Mouse (Mus musculus) myocyte (in vitro differentiated cells): ENCODE results near the gene Mael. TPM values are rescaled to one million over a fixed set of nuclear protein-coding genes. Genes with fewer than 3 reads are reported as not detected.

Experiments
- H3K27me3 ChIP-seq: one replicate; pipeline ENCODE4 v1.6.1; 2011; ENCODE audit not compliant: control insufficient read depth, insufficient read depth, insufficient read length
- H3K36me3 ChIP-seq: one replicate; pipeline ENCODE4 v1.6.1; 2011; ENCODE audit not compliant: control insufficient read depth, insufficient read depth
- H3K4me2 ChIP-seq: one replicate; pipeline ENCODE4 v1.6.1; 2011; ENCODE audit warnings: low read depth, control low read depth
- H3K4me3 ChIP-seq: one replicate; pipeline ENCODE4 v1.5.1; 2011; ENCODE audit warnings: mild to moderate bottlenecking, control low read depth, moderate library complexity
- H3K79me2 ChIP-seq: one replicate; pipeline ENCODE4 v1.6.1; 2011; ENCODE audit not compliant: control insufficient read depth, insufficient read depth
- H3ac ChIP-seq: one replicate; pipeline ENCODE4 v1.6.1; 2011; ENCODE audit not compliant: control insufficient read depth, insufficient read length
- CEBPB ChIP-seq: IDR thresholded peaks from 2 replicates; pipeline ENCODE4 v1.6.1; 2011; ENCODE audit warnings: mild to moderate bottlenecking, moderate library complexity; ENCODE audit not compliant: poor library complexity, insufficient read depth, severe bottlenecking
- E2F4 ChIP-seq: IDR thresholded peaks from one replicate; pipeline ENCODE4 v1.6.1; 2011; ENCODE audit warnings: mild to moderate bottlenecking, control low read depth, moderate library complexity; ENCODE audit not compliant: insufficient read depth
- MAX ChIP-seq: IDR thresholded peaks from one replicate; pipeline ENCODE4 v1.6.1; 2011; ENCODE audit warnings: low read depth, mild to moderate bottlenecking, control low read depth
- MYOD1 ChIP-seq, 3 experiments: IDR thresholded peaks; one replicate each; pipeline ENCODE4 v1.6.1; 2011; ENCODE audit warnings: control low read depth in 2 of 3, low read depth in 2 of 3, mild to moderate bottlenecking in 2 of 3, moderate library complexity in 1 of 3; ENCODE audit not compliant: insufficient read length in 2 of 3, control insufficient read depth in 1 of 3
- MYOG ChIP-seq, 3 experiments: IDR thresholded peaks; one replicate each; pipeline ENCODE4 v1.6.1; 2011; ENCODE audit warnings: control low read depth in 2 of 3, low read depth in 2 of 3, mild to moderate bottlenecking in 2 of 3; ENCODE audit not compliant: insufficient read length in 2 of 3, control insufficient read depth in 1 of 3, insufficient read depth in 1 of 3
- POLR2A ChIP-seq: IDR thresholded peaks from one replicate; pipeline ENCODE4 v1.6.1; 2011; ENCODE audit warnings: low read depth, mild to moderate bottlenecking, control low read depth, moderate library complexity; ENCODE audit not compliant: insufficient read length
- POLR2AphosphoS2 ChIP-seq: IDR thresholded peaks from one replicate; pipeline ENCODE4 v1.6.1; 2011; ENCODE audit warnings: low read depth, control low read depth; ENCODE audit not compliant: insufficient read length
- REST ChIP-seq: IDR thresholded peaks from one replicate; pipeline ENCODE4 v1.6.1; 2011; ENCODE audit warnings: mild to moderate bottlenecking, control low read depth, moderate library complexity; ENCODE audit not compliant: insufficient read depth, insufficient read length
- SRF ChIP-seq: IDR thresholded peaks from one replicate; pipeline ENCODE4 v1.6.1; 2011; ENCODE audit warnings: low read depth; ENCODE audit not compliant: control insufficient read depth, insufficient read length
- TCF12 ChIP-seq: IDR thresholded peaks from one replicate; pipeline ENCODE4 v1.6.1; 2011; ENCODE audit warnings: mild to moderate bottlenecking, control low read depth; ENCODE audit not compliant: poor library complexity, insufficient read depth, severe bottlenecking
- TCF3 ChIP-seq: IDR thresholded peaks from one replicate; pipeline ENCODE4 v1.6.1; 2011; ENCODE audit warnings: low read depth, control low read depth; ENCODE audit not compliant: insufficient read length
- USF1 ChIP-seq: IDR thresholded peaks from one replicate; pipeline ENCODE4 v1.6.1; 2011; ENCODE audit warnings: low read depth, mild to moderate bottlenecking, control low read depth, moderate library complexity
- polyA plus RNA-seq: library from polyadenylated mRNA; unstranded; fragments of >200 nt; fragmentation: generic; extraction: Trizol; gene quantifications from one replicate; pipeline ENCODE4 v1.2.1, GENCODE M21; 2012; ENCODE audit warnings: missing spikeins

Mael gene
- polyA plus RNA-seq, 1 experiment = not detected

GRCm38 (mm10) chr1:166209371-166209770 is 29.2 kb downstream of the Mael start:
- Histone ChIP-seq H3K4me2 (peak overlapping the region; percentile 41), H3K27me3 (no peaks in the 10 kb centered on the region), H3ac (no peak overlapping the region), H3K79me2 (no peaks in the 10 kb centered on the region), H3K4me3 (no peak overlapping the region), H3K36me3 (no peaks in the 10 kb centered on the region)
- no peak for TF ChIP-seq MYOG (IDR thresholded peaks at IDR 0.05; ENCODE audit: control insufficient read depth in 1 of 3, insufficient read depth in 1 of 3, insufficient read length in 2 of 3, low read depth in 2 of 3)
- TF ChIP-seq MYOD1 (IDR thresholded peaks at IDR 0.05; ENCODE audit: control insufficient read depth in 1 of 3, insufficient read length in 2 of 3, low read depth in 2 of 3) = no peak
- TF ChIP-seq SRF = no peak
- no peak for TF ChIP-seq E2F4
- no peak for TF ChIP-seq CEBPB
- no peak for TF ChIP-seq POLR2A
- no peak for TF ChIP-seq MAX
- TF ChIP-seq TCF12 = no peak
- TF ChIP-seq TCF3 = no peak
- TF ChIP-seq USF1 = no peak
- TF ChIP-seq POLR2AphosphoS2 = no peak
- TF ChIP-seq REST = no peak

- no peaks in the 10 kb centered on the region for H3K79me2 ChIP-seq
- H3K4me3 ChIP-seq = no peak overlapping the region
- H3K27me3 ChIP-seq = no peaks in the 10 kb centered on the region
- H3K4me2 ChIP-seq = no peak overlapping the region
- H3ac ChIP-seq = no peak overlapping the region
- no peaks in the 10 kb centered on the region for H3K36me3 ChIP-seq
- TF ChIP-seq CEBPB (no peak), POLR2AphosphoS2 (no peak), E2F4 (no peak), MYOG (IDR thresholded peaks at IDR 0.05; ENCODE audit: control insufficient read depth in 1 of 3, insufficient read depth in 1 of 3, insufficient read length in 2 of 3, low read depth in 2 of 3) (no peak), SRF (no peak), USF1 (no peak), POLR2A (no peak), TCF3 (no peak), MYOD1 (IDR thresholded peaks at IDR 0.05; ENCODE audit: control insufficient read depth in 1 of 3, insufficient read length in 2 of 3, low read depth in 2 of 3) (no peak), TCF12 (no peak), MAX (no peak), REST (no peak)
Measured at GRCm38 (mm10) chr1:166205159-166205558, 33.4 kb downstream of the Mael start.

GRCm38 (mm10) chr1:166204171-166204570 is 34.4 kb downstream of the Mael start:
- TF ChIP-seq TCF3 (no peak), MYOG (IDR thresholded peaks at IDR 0.05; ENCODE audit: control insufficient read depth in 1 of 3, insufficient read depth in 1 of 3, insufficient read length in 2 of 3, low read depth in 2 of 3) (no peak), POLR2AphosphoS2 (no peak), MAX (no peak), SRF (no peak), CEBPB (no peak), USF1 (no peak), REST (no peak), TCF12 (no peak), MYOD1 (IDR thresholded peaks at IDR 0.05; ENCODE audit: control insufficient read depth in 1 of 3, insufficient read length in 2 of 3, low read depth in 2 of 3) (no peak), E2F4 (no peak), POLR2A (no peak)
- H3K79me2 ChIP-seq = no peaks in the 10 kb centered on the region

GRCm38 (mm10) chr1:166189821-166190220 is 48.7 kb downstream of the Mael start:
- TF ChIP-seq CEBPB (no peak), E2F4 (no peak), MYOD1 (IDR thresholded peaks at IDR 0.05; ENCODE audit: control insufficient read depth in 1 of 3, insufficient read length in 2 of 3, low read depth in 2 of 3) (no peak), POLR2AphosphoS2 (no peak), TCF12 (no peak), REST (no peak), MYOG (IDR thresholded peaks at IDR 0.05; ENCODE audit: control insufficient read depth in 1 of 3, insufficient read depth in 1 of 3, insufficient read length in 2 of 3, low read depth in 2 of 3) (no peak), SRF (no peak), POLR2A (no peak), MAX (no peak), USF1 (no peak)
- Histone ChIP-seq H3K36me3 (no peaks in the 10 kb centered on the region), H3K4me2 (no peak overlapping the region), H3K4me3 (no peak overlapping the region), H3K27me3 (no peaks in the 10 kb centered on the region), H3ac (no peak overlapping the region), H3K79me2 (no peaks in the 10 kb centered on the region)

More at GRCm38 (mm10) chr1:166204171-166204570, 34.4 kb downstream of the Mael start:
- no peaks in the 10 kb centered on the region for H3K36me3 ChIP-seq
- H3ac ChIP-seq = no peak overlapping the region
- H3K27me3 ChIP-seq = no peaks in the 10 kb centered on the region
- no peak overlapping the region for H3K4me3 ChIP-seq
- no peak overlapping the region for H3K4me2 ChIP-seq

DNA sequence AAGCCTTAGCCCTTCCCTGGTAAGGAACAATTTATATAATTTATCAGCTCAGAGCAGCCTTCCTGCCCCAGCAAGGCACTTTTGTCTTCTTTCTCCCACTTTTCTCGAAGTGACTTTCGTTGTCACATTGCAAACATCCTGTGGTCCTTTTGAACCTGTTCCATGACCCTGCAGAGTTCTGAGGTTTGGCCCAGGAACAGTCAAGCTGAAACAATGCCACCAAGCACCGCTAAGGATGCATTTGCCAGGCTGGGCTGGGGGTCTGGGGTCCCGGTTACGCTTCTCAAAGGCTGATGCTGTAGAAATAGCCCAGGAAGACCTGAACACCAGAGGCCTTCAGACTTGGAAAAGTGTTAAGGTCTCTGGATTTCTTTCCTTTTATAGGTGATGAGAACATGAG is 53.2 kb downstream of the Mael start:
- Histone ChIP-seq H3K4me3 (no peak overlapping the region), H3K36me3 (no peaks in the 10 kb centered on the region), H3ac (no peak overlapping the region), H3K4me2 (no peak overlapping the region), H3K79me2 (no peaks in the 10 kb centered on the region), H3K27me3 (no peaks in the 10 kb centered on the region)
- TF ChIP-seq TCF12 (no peak), POLR2A (no peak), USF1 (no peak), MAX (no peak), MYOG (IDR thresholded peaks at IDR 0.05; ENCODE audit: control insufficient read depth in 1 of 3, insufficient read depth in 1 of 3, insufficient read length in 2 of 3, low read depth in 2 of 3) (no peak), POLR2AphosphoS2 (no peak), REST (no peak), MYOD1 (IDR thresholded peaks at IDR 0.05; ENCODE audit: control insufficient read depth in 1 of 3, insufficient read length in 2 of 3, low read depth in 2 of 3) (no peak), TCF3 (no peak), SRF (no peak), E2F4 (no peak), CEBPB (no peak)
